Mouse (Mus musculus): ENCODE measurements around the gene Atp5h. TPM values are rescaled to one million over a fixed set of nuclear protein-coding genes. Genes with fewer than 3 reads are reported as not detected.
"Not testable (repeated sequence)": the region's sequence is repeated elsewhere in the genome, so short reads cannot be mapped to it uniquely, and the experiment has no call there.

The Atp5h gene
- 100 to 1,000 TPM; 909 to 922 TPM for total RNA-seq (2021)
- long read RNA-seq, experiment 1, transcript Atp5h-204 (4 exons, 510 nt): minor isoform, 17 of 1,391 reads
- long read RNA-seq, experiment 1, transcript Atp5h-201 (6 exons, 625 nt): major isoform, 1,227 of 1,391 reads
- long read RNA-seq, experiment 1, transcript Atp5h-208 (5 exons, 486 nt): minor isoform, 83 of 1,391 reads
- long read RNA-seq, experiment 1, partial matches to known transcripts: 6 of 1,391 reads
- long read RNA-seq, experiment 1, other reads (novel, unspliced or antisense): 55 of 1,391 reads
- long read RNA-seq, experiment 2, transcript Atp5h-204 (4 exons, 510 nt): minor isoform, 10 of 945 reads
- long read RNA-seq, experiment 2, transcript Atp5h-208 (5 exons, 486 nt): minor isoform, 66 of 945 reads
- long read RNA-seq, experiment 2, transcript Atp5h-201 (6 exons, 625 nt): major isoform, 832 of 945 reads
- long read RNA-seq, experiment 2, partial matches to known transcripts: 10 of 945 reads
- long read RNA-seq, experiment 2, other reads (novel, unspliced or antisense): 24 of 945 reads

- peak; percentile 97 for DNase-seq
Observed at GRCm38 (mm10) chr11:115419531-115420237, at the start of gene Atp5h, which contains the start of gene Kctd2. TSS of gene Atp5h (minus strand) at chr11:115419962. TSS of gene Kctd2 (plus strand) at chr11:115420128.

DNA sequence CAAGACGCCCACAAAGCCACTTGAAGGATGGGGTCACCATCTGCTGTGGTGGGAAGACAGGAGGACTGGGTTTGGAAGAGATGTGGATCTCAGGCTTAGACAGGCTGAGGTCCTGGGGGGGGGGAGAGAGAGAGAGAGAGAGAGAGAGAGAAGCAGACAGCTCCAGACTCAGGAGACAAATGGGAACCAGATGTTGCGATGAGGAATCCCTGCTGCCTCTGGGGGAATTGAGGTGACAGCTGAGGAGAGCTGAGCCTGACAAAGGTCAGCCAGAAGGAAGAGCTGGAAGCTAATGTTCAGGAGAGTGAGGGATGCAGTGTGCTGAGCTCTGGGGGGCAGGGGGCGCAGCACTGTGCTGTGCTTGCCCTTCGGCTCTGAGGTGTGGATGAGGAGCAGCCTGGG, 47.5 kb upstream of the Atp5h start:
- no peak for DNase-seq

GRCm38 (mm10) chr11:115464851-115465250, 45.1 kb upstream of the Atp5h start:
- DNase-seq: no peak

DNA sequence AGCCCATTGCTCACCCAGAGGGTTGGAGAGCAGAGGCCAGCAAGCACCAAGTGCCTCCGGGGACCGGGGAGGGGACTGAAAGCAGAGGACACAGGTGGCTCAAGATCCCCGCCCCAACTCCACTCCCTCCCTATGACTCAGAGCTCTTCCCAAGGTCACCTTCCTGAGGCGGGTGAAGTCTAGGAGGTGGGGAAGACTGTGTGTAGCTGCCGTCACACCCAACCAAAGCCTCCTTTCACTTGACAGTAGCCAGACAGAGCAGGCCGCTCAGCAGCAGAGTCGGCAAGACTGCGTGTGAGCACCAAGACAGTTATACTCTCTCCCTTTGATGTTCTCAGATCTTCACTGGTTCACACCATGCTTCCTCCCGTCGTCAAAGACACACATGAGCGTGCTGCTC, 43.6 kb upstream of the Atp5h start:
- DNase-seq: no peak

DNA sequence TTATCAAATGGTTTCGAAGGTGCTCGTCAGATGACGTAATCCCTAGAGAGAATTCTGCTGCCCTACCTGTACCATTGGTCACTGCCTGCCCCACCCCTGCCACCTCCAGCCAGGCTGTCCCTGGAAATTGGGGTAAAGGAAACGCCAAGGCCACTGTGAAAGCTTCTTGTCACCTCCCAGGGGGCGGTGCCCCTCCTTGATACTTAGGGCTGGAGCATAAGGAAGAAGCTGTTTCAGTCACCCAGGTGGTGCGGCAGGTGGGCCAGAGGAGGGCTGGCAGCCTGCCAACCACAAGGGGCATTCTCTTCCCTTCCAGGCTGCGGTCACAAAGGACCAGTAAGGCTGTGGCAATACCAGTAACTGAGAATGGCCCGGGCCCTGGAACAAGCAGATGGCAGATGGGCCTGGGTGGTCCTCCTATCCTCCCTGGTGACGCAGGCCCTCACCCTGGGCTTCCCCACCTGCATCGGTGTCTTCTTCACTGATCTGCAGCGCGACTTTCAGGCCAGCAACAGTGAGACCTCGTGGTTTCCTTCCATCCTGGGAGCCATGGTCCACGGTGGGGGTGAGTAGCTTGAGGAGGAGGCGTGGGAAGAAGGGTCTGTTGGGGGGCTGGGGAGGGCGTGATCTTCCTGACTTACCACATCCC, 42.6 kb upstream of the Atp5h start, which contains the start of gene Slc16a5:
TSS of gene Slc16a5 (plus strand) at position 232 of the 649 bp plus-strand sequence.
- no peak for DNase-seq

- DNase-seq: no peak
Observed at GRCm38 (mm10) chr11:115461846-115462242, 42.1 kb upstream of the Atp5h start.

DNA sequence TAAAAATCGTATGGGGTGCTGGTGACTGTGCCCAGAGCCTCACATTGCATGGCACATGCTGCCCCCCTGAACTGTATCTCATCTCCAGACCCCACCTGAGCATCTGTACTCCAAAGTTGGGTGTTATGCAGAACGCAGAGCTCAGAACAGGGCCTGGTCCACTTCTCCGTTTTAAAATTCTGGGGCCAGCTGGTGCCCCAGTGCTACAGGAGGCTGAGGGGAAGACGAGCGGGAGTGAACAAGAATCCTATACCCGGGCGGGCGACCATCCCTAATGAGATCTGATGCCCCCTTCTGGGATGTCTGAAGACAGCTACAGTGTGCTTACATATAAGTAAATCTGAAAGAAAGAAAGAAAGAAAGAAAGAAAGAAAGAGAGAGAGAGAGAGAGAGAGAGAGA, 41.2 kb upstream of the Atp5h start:
- DNase-seq: no peak

DNA sequence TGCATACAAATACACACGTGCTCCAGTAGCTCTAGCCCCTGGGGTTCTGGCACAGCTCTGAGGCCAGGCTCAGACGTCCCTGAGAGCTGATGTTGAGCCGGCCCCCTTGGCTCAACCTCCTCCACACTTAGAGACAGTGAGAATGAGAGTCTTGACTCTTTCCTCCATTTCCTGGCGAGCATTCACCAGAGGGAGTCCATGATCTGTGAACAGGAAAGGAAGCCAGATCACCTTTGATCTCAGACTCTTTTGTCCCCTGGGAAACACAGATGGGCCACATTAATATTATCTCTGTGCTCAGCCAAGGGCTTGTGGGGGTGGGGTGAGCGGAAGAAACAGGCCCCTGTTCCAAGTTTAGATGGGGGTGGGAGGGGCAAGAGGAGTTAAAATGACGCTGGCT, 37.6 kb upstream of the Atp5h start:
- no peak for DNase-seq

DNA sequence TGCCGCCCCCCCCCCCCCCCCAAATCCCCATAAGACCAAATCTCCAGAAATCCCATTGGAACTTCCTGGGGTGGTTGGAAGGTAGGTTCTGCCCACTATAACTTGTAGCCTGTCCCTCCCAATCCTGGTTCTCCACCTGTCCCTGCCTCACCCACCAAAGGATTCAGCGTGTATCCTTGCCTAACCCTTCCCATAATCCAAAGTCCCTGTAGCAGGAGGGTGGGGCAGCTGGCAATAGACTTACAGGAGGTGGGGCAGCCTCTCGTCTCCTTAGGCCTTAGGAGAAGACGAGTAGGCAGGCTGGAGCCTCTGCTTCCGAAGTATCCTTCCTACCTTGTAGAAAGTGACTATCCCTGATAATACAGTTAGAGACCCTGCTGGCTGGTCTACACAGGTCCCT, 36.4 kb upstream of the Atp5h start:
- DNase-seq: no peak

- no peak for DNase-seq
Observed at GRCm38 (mm10) chr11:115455619-115456018, 35.9 kb upstream of the Atp5h start.

GRCm38 (mm10) chr11:115454822-115455221, 35.1 kb upstream of the Atp5h start:
- not testable (repeated sequence) for DNase-seq

DNA sequence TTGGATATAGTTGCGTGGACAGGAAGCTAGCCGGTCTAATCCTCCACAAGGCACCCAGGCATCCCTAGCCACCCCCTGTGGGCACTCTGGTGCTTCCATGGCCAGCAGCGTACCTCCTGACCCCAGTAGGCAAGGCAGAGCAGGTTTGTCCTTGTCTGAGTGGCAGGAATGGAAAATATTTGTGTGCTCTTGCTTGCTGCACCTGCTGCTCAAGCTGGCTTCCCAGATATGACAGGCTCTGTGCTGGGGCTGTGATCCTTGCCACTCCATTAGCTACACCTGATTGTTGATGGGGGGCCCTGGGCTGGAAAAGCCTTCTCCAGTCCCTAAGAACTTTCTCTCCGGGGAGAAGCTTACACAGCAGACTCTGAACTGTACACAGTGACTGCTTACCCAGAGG, 33.5 kb upstream of the Atp5h start:
- DNase-seq: no peak

GRCm38 (mm10) chr11:115452281-115452860, 32.6 kb upstream of the Atp5h start:
- DNase-seq: no peak

DNA sequence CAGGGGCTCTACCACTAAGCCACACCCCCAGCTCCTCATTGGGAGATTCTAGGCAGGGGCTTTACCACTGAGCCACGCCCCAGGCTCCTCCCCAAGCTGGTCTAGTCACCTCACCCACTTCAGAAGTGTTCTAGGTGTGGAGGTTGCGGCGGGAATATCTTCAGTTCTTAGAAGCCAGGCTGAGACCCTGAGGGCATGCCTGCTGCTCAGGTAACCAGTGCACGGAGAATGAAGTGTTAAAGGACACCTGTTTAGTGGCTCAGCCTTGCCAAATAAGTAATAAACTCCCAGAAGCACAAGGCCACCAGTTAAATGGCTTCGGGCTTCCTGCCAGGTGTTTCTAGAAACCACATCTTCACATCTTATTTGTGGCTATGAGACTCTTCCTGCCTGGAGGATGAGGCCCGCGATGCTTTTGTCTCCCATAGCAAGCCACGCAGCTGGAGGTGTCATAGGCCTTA, 32.0 kb upstream of the Atp5h start:
- no peak for DNase-seq

DNA sequence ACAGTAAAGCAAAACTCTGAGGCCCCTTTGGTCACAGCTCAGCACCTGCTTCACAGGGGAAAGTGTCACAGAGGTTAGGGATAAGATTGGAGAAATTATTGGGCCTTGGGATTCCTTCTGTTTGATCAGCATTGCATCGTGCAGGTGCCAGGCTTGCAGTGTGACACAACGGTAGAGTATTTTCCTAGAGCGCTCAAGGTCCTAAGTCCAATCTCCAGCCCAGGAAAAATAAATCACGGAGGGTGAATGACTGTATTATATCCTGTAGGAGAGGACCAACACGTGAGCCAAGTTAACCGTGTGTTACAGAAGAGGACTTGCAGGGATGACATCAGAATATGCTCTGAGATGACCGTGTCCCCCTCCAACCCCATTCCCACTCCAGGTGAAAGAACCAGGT, 30.4 kb upstream of the Atp5h start:
- no peak for DNase-seq

DNA sequence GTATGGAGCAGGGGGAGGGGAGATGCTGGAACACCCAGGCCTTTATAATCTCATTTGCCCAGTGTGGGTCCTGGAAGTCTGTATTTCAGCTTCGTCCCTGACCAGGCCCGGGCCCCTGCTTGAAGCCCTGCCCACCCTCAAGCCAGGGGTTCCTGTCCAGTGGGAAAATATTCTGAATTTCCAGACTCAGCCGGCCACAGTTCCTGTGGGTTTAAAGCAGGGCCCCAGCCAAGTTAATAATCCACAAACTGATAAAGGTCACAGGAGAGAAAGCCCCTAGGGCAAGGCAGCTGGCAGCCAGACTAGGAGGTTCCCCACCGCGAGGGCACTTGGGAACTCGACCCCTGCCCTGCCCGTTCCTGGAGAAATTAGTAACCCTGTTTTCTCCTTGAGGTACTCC, 29.2 kb upstream of the Atp5h start:
- no peak for DNase-seq

DNA sequence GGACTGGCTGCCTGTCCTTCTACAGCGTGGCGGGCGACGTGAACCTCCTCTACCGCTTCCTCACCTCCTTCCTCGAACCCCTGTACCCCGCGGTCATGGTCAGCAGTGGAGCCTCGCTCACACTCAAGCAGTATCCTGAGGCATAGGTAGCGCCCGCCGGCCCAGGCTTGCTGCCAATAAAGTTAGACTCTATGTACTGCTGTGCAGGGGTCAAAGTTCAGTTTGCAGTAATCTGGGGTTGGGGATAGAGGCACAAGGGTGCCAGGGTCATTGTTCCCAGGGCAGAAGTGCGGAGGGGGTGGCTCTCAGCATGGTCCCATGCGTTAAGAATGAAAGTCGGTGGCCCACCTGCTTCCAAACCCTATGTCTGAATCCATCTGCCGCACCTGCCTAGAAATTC, 28.3 kb upstream of the Atp5h start:
- DNase-seq: no peak

DNA sequence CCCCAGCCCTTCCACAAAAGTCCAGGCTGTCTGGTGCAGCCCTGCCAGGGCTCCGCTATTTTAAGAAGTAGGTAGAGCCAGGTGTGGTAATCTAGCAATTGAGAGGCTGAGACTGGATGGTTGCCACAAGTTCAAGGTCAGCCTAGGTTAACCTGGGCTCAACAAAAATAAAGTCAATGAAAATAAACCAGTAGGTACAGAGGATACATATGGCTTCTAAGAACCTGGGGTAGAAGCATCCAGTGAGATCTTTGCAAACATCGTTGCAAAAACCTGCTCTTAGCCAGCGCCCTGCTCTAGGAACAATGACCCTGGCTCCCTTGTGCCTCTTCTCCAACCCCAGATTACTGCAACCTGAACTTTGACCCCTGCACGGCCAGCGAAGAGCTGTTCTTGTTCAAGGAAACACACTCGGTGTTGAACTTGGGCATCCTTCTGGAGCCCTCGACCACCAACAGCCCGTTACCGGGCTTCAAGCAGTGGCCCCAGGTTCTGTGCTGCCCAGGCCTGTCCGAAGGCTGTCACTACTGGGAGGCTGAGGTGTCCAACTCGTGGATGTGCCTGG, 27.6 kb upstream of the Atp5h start:
- DNase-seq: no peak

- no peak for DNase-seq
Observed at GRCm38 (mm10) chr11:115446906-115447305, 27.1 kb upstream of the Atp5h start.

DNA sequence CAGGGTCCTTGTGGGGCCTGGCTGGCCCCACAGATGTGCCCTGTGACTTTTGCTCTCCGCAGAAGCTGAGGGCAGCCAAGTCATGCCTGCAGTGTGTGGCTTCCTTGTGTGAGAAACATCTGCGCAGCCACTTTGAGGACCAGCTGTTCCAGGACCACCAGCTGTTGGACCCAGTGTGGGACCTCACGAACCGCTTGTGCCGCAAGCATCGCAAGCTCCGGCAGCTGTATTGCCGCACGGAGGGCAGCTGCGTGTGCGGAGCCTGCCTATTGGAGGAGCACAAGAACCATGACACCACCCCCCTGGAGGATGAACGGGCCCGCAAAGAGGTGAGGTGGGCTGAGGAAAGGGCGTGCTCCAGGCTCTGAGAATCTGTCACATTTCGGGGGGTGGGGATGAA, 21.7 kb upstream of the Atp5h start:
- no peak for DNase-seq

GRCm38 (mm10) chr11:115439906-115440595, 20.3 kb upstream of the Atp5h start, which contains the start of gene Trim80:
TSS of gene Trim80 (plus strand) at chr11:115440545.
- DNase-seq: no peak

Data from gastrocnemius, postnatal 25 days (tissue).